Mouse (Mus musculus) hindbrain, embryonic 12.5 days (tissue): ENCODE results near the gene Gpd1. TPM values are rescaled to one million over a fixed set of nuclear protein-coding genes. Genes with fewer than 3 reads are reported as not detected.
"Not testable (repeated sequence)": the region's sequence is repeated elsewhere in the genome, so short reads cannot be mapped to it uniquely, and the experiment has no call there.

ENCODE experiments used
- ATAC-seq: fragments of 200-750 bp; cut with Nextera tagmentation; 2 replicates; pipeline ENCODE4 v1.8.0; 2017; ENCODE audit warnings: moderate TSS enrichment; ENCODE audit not compliant: low FRiP score
- H3K27ac ChIP-seq: fragments of 300-500 bp; sonication (generic); 2 replicates; pipeline ENCODE4 v1.5.1; 2016; ENCODE audit warnings: mild to moderate bottlenecking
- H3K27me3 ChIP-seq: fragments of 300-500 bp; sonication (generic); 2 replicates; pipeline ENCODE4 v1.6.1; 2016; ENCODE audit warnings: mild to moderate bottlenecking
- H3K36me3 ChIP-seq: fragments of 300-500 bp; sonication (generic); 2 replicates; pipeline ENCODE4 v1.6.1; 2016; ENCODE audit warnings: mild to moderate bottlenecking
- H3K4me1 ChIP-seq: fragments of 300-500 bp; sonication (generic); 2 replicates; pipeline ENCODE4 v1.6.1; 2016
- H3K4me2 ChIP-seq: fragments of 300-500 bp; sonication (generic); replicated peaks from 2 replicates; pipeline ENCODE4 v1.6.1; 2016; ENCODE audit warnings: mild to moderate bottlenecking
- H3K4me3 ChIP-seq: fragments of 300-500 bp; sonication (generic); 2 replicates; pipeline ENCODE4 v1.5.1; 2016; ENCODE audit warnings: mild to moderate bottlenecking
- H3K9ac ChIP-seq: fragments of 300-500 bp; sonication (generic); 2 replicates; pipeline ENCODE4 v1.6.1; 2016; ENCODE audit warnings: mild to moderate bottlenecking, moderate library complexity
- H3K9me3 ChIP-seq: fragments of 300-500 bp; sonication (generic); replicated peaks from 2 replicates; pipeline ENCODE4 v1.6.1; 2016; ENCODE audit warnings: mild to moderate bottlenecking
- WGBS: fragments of 180-500 bp; shearing (Covaris S2); methylation state at CpG from one replicate; pipeline ENCODE4 v1.1.7; 2016; 5-methylcytosine and 5-hydroxymethylcytosine counted together
- polyA plus RNA-seq: library from polyadenylated mRNA; unstranded; fragments of >200 nt; fragmentation: Nextera tagmentation; extraction: Ambion mirVana; gene quantifications from 2 replicates; pipeline ENCODE4 v1.2.1, GENCODE M21; 2016

The Gpd1 gene
- polyA plus RNA-seq, 1 experiment from 2014 or later, result 0.92 TPM

- Histone ChIP-seq H3K27me3 (no peaks in the 10 kb centered on the region), H3K27ac (peak overlapping the region; percentile 78), H3K4me2 (peak overlapping the region; percentile 73), H3K4me3 (peak overlapping the region; percentile 91), H3K9ac (peak overlapping the region; percentile 44), H3K4me1 (peaks cover 30% of the 10 kb centered on the region), H3K9me3 (0 out of 2 replicates have a peak, but pooled peaks cover 4% of the 10 kb centered on the region), H3K36me3 (peaks cover 52% of the 10 kb centered on the region)
- WGBS, result 9% methylated on average over 16 of the region's 16 CpGs
- ATAC-seq, result peak; percentile 32
Measured at GRCm38 (mm10) chr15:99724292-99725021, 7.1 kb downstream of the Gpd1 start.

GRCm38 (mm10) chr15:99725341-99726155 lies 8.2 kb downstream of the Gpd1 start, which contains the start of gene Cox14:
TSS of gene Cox14 (plus strand) at chr15:99725618.
- Histone ChIP-seq H3K36me3 (peaks cover 44% of the 10 kb centered on the region), H3K27ac (peak within 1 kb of the TSS; percentile 94), H3K9me3 (0 out of 2 replicates have a peak, but pooled peaks cover 4% of the 10 kb centered on the region), H3K9ac (peak within 1 kb of the TSS; percentile 96), H3K4me2 (peak within 1 kb of the TSS; percentile 73), H3K4me3 (peak within 1 kb of the TSS; percentile 91), H3K27me3 (no peaks in the 10 kb centered on the region), H3K4me1 (peaks cover 30% of the 10 kb centered on the region)
- peak; percentile 95 for ATAC-seq
- WGBS, result under 1% methylated on average over 56 of the region's 68 CpGs

- ATAC-seq, result no peak
- H3K27ac ChIP-seq, result peak overlapping the region; percentile 94; the same call in 1 of the 2 replicates
- WGBS, result 85% methylated on average over 2 of the region's 2 CpGs
Measured at GRCm38 (mm10) chr15:99726549-99726948, 9.2 kb downstream of the Gpd1 start.

GRCm38 (mm10) chr15:99727039-99727438 lies 9.7 kb downstream of the Gpd1 start:
- H3K36me3 ChIP-seq, result peaks cover 36% of the 10 kb centered on the region
- H3K4me1 ChIP-seq, result peaks cover 30% of the 10 kb centered on the region
- not testable (repeated sequence) for H3K4me3 ChIP-seq, H3K4me2 ChIP-seq, H3K27me3 ChIP-seq, H3K9ac ChIP-seq, H3K9me3 ChIP-seq, H3K27ac ChIP-seq, ATAC-seq
- 97% methylated on average over 5 of the region's 5 CpGs for WGBS

More at GRCm38 (mm10) chr15:99726549-99726948, 9.2 kb downstream of the Gpd1 start:
- H3K4me1 ChIP-seq, result peaks cover 30% of the 10 kb centered on the region
- peak overlapping the region; percentile 73 for H3K4me2 ChIP-seq
- H3K9ac ChIP-seq, result peak overlapping the region; percentile 96
- H3K27me3 ChIP-seq, result no peaks in the 10 kb centered on the region
- peaks cover 37% of the 10 kb centered on the region for H3K36me3 ChIP-seq
- peak overlapping the region; percentile 91 for H3K4me3 ChIP-seq
- 0 out of 2 replicates have a peak, but pooled peaks cover 4% of the 10 kb centered on the region for H3K9me3 ChIP-seq

- 97% methylated on average over 12 of the region's 12 CpGs for WGBS
Measured at GRCm38 (mm10) chr15:99727525-99727924, 10.2 kb downstream of the Gpd1 start.

GRCm38 (mm10) chr15:99728211-99728610 lies 10.9 kb downstream of the Gpd1 start:
- H3K9ac ChIP-seq, result no peak overlapping the region
- ATAC-seq, result no peak
- no peak overlapping the region for H3K27ac ChIP-seq

More at GRCm38 (mm10) chr15:99727525-99727924, 10.2 kb downstream of the Gpd1 start:
- H3K4me1 ChIP-seq, result peaks cover 30% of the 10 kb centered on the region
- 0 out of 2 replicates have a peak, but pooled peaks cover 4% of the 10 kb centered on the region for H3K9me3 ChIP-seq
- H3K36me3 ChIP-seq, result peaks cover 35% of the 10 kb centered on the region
- no peak overlapping the region for H3K27ac ChIP-seq
- no peak overlapping the region for H3K4me2 ChIP-seq
- no peak overlapping the region for H3K9ac ChIP-seq
- no peaks in the 10 kb centered on the region for H3K27me3 ChIP-seq
- ATAC-seq, result no peak
- H3K4me3 ChIP-seq, result no peak overlapping the region

GRCm38 (mm10) chr15:99729056-99729783 lies 11.9 kb downstream of the Gpd1 start:
- ATAC-seq, result no peak
- no peak overlapping the region for H3K4me3 ChIP-seq
- H3K27ac ChIP-seq, result no peak overlapping the region
- H3K27me3 ChIP-seq, result no peaks in the 10 kb centered on the region
- peaks cover 35% of the 10 kb centered on the region for H3K36me3 ChIP-seq
- H3K4me2 ChIP-seq, result no peak overlapping the region
- no peak overlapping the region for H3K9ac ChIP-seq
- H3K9me3 ChIP-seq, result 0 out of 2 replicates have a peak, but pooled peaks cover 4% of the 10 kb centered on the region
- H3K4me1 ChIP-seq, result peaks cover 17% of the 10 kb centered on the region
- 97% methylated on average over 4 of the region's 4 CpGs for WGBS

More at GRCm38 (mm10) chr15:99728211-99728610, 10.9 kb downstream of the Gpd1 start:
- WGBS, result 96% methylated on average over 5 of the region's 5 CpGs
- Histone ChIP-seq H3K4me2 (no peak overlapping the region), H3K4me1 (peaks cover 27% of the 10 kb centered on the region), H3K4me3 (no peak overlapping the region), H3K36me3 (peaks cover 38% of the 10 kb centered on the region), H3K27me3 (no peaks in the 10 kb centered on the region), H3K9me3 (0 out of 2 replicates have a peak, but pooled peaks cover 4% of the 10 kb centered on the region)

- no peak for ATAC-seq
- H3K27me3 ChIP-seq, result no peaks in the 10 kb centered on the region
- peaks cover 6% of the 10 kb centered on the region for H3K4me1 ChIP-seq
- 97% methylated on average over 2 of the region's 2 CpGs for WGBS
- no peak overlapping the region for H3K4me3 ChIP-seq
- 0 out of 2 replicates have a peak, but pooled peaks cover 4% of the 10 kb centered on the region for H3K9me3 ChIP-seq
- no peak overlapping the region for H3K4me2 ChIP-seq
- no peak overlapping the region for H3K9ac ChIP-seq
- H3K36me3 ChIP-seq, result peaks cover 52% of the 10 kb centered on the region
- no peak overlapping the region for H3K27ac ChIP-seq
Measured at GRCm38 (mm10) chr15:99731167-99731566, 13.9 kb downstream of the Gpd1 start.

- no peak overlapping the region for H3K4me2 ChIP-seq
- 93% methylated on average over 3 of the region's 3 CpGs for WGBS
- H3K27me3 ChIP-seq, result no peaks in the 10 kb centered on the region
- 0 out of 2 replicates have a peak, but pooled peaks cover 4% of the 10 kb centered on the region for H3K9me3 ChIP-seq
- H3K27ac ChIP-seq, result no peak overlapping the region
- peaks cover 57% of the 10 kb centered on the region for H3K36me3 ChIP-seq
- H3K4me3 ChIP-seq, result no peak overlapping the region
- H3K4me1 ChIP-seq, result peaks cover under 1% of the 10 kb centered on the region
- no peak overlapping the region for H3K9ac ChIP-seq
- no peak for ATAC-seq
Measured at GRCm38 (mm10) chr15:99731678-99732077, 14.4 kb downstream of the Gpd1 start.

- H3K4me3 ChIP-seq, result no peak overlapping the region
- H3K9me3 ChIP-seq, result 0 out of 2 replicates have a peak, but pooled peaks cover 4% of the 10 kb centered on the region
- H3K27ac ChIP-seq, result no peak overlapping the region
- no peak overlapping the region for H3K9ac ChIP-seq
- no peaks in the 10 kb centered on the region for H3K4me1 ChIP-seq
- H3K36me3 ChIP-seq, result peaks cover 64% of the 10 kb centered on the region
- ATAC-seq, result no peak
- H3K4me2 ChIP-seq, result no peak overlapping the region
- 91% methylated on average over 5 of the region's 5 CpGs for WGBS
- H3K27me3 ChIP-seq, result no peaks in the 10 kb centered on the region
Measured at GRCm38 (mm10) chr15:99733186-99733585, 15.9 kb downstream of the Gpd1 start.

- H3K4me1 ChIP-seq, result no peaks in the 10 kb centered on the region
- H3K9ac ChIP-seq, result no peak overlapping the region
- no peaks in the 10 kb centered on the region for H3K27me3 ChIP-seq
- no peaks in the 10 kb centered on the region for H3K9me3 ChIP-seq
- WGBS, result 95% methylated on average over 2 of the region's 2 CpGs
- no peak for ATAC-seq
- peaks cover 73% of the 10 kb centered on the region for H3K36me3 ChIP-seq
- no peak overlapping the region for H3K27ac ChIP-seq
- no peak overlapping the region for H3K4me3 ChIP-seq
- no peak overlapping the region for H3K4me2 ChIP-seq
Measured at GRCm38 (mm10) chr15:99735631-99736030, 18.3 kb downstream of the Gpd1 start.
